Mouse (Mus musculus): ENCODE data around the gene Slc12a3.
A peak's percentile ranks its signal among the peaks of the same experiment; 100 is the strongest.
"Not testable (repeated sequence)": the region's sequence is repeated elsewhere in the genome, so short reads cannot be mapped to it uniquely, and the experiment has no call there.

The Slc12a3 gene

GRCm38 (mm10) chr8:94376580-94376979, 47.6 kb downstream of the Slc12a3 start:
- no peak for DNase-seq

- DNase-seq: no peak
These were observed 48.0 kb downstream of the Slc12a3 start for GRCm38 (mm10) chr8:94377031-94377430.

GRCm38 (mm10) chr8:94377714-94378205, 48.8 kb downstream of the Slc12a3 start:
- DNase-seq: no peak

DNA sequence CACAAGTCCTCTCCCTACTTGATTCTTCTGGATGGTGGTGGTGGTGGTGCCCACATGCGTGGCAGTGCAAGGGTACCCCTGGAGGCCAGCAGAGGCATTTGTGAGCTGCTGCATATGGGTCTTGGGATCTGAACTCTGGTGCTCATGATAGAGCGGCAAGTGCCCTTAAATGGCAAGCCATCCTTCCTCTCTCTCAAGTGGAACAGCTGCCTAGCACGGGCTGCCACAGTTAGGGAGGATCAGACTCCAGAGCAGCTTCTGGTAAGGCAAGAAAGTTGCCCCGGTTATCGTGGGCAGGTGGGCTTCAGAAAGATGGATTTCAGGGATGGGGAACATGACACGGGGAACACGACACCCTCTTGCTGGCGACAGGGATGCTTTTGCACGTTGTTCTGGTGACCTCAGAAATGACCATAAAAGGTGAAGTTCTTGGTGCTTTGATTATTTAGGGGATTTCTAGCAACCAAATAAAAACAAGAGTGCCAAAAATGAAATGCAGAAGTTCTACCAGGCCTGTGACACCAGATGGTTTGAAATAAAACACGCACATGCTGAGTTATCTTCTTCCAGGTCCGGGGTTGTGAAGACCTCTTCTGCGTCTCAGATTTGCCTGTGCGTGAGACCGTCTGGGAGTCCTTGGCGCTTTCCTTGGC, 49.9 kb downstream of the Slc12a3 start:
- DNase-seq: no peak

DNA sequence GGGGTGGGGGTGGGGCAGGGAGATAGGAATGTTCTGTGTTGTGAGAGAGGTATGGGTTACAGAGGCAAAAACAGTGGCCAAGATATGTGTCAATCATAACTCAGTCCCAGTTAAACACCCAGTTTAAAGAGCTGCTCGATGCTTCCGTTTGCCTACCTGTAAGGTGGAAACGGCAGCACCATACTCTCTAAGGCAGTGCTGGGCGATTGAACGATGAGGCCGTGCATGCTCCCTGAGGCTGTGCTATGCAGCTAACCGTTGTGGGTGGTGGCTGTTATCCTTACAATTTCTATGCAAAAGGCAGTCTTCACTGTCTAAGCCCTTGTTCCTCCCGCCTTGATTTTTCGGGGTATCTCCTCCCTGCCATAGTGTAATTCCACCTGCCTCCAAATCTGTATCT, 50.7 kb downstream of the Slc12a3 start:
- no peak for DNase-seq

- DNase-seq: no peak
These were observed 55.2 kb downstream of the Slc12a3 start for GRCm38 (mm10) chr8:94384166-94384565.

DNA sequence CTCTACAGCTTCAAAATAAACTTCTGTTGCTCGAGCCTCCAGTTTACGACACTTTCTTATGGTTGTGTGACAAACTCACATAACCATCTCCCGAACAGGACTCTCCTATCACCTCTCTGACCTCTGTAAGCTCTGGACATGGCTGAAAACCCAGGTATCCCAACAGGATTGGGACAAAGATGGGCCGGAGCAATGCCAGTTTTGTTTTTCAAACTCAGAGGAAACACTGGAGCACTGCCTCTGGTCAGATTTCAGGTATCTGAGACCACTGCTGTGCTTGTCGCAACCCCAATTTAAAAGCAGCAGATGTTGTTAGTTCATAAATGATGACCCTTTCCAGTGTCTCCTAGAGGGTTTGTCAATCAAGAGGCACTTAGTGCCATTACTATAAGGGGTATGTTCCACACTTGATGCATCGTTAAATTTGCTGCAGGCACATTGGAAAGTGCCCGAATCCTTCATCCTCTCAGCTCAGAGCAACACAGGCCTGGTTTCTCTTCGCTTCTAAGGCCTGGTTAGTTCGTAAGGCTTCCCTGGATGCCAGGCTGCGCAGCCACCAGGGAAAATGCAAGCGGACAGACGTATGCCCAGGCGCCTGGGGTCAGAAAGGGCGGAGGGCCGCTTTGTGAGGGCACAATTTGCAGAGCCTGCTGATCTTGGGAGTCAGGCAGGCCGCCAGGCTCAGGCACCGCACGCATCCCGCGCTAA, 56.7 kb downstream of the Slc12a3 start:
- DNase-seq: peak; percentile 33

DNA sequence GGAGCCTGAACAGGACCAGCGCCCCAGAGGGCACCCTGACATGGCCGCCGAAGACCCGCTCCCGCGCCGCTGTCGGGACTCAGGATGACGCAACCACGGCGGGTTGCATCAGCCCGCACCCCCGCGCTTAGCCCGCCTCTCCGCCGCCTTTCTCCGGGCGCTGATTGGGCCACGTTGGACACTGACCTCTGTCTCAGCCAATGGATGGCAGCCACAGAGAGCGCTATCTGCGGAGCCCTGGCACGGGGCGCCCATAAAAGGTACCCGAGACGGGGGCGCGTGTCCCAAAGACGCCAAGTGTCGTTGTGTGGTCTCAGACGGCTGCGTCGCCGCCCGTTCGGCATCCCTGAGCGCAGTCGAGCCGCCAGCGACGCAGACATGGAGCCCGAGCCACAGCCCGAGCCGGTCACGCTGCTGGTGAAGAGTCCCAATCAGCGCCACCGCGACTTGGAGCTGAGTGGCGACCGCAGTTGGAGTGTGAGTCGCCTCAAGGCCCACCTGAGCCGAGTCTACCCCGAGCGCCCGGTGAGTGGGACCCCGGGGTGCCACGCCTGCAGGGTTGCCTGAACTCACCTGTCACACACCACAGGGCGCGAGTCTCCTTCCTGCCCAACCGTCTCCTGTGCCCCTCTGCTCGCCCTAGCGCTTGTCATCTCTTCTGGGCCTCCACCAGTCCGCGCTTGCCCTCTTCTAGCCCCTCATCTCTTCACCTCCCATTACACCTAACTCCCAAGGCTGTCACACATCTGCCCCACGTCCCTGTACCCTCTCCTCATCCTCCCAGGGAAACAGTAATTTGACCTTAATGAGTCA, 57.4 kb downstream of the Slc12a3 start, which contains the start of gene Herpud1:
Gene Herpud1 (plus strand): TSS at position 225 of the 813 bp plus-strand sequence.
- DNase-seq: peak; percentile 98

- peak; percentile 84 for DNase-seq
These were observed 58.2 kb downstream of the Slc12a3 start for GRCm38 (mm10) chr8:94387027-94387684.

DNA sequence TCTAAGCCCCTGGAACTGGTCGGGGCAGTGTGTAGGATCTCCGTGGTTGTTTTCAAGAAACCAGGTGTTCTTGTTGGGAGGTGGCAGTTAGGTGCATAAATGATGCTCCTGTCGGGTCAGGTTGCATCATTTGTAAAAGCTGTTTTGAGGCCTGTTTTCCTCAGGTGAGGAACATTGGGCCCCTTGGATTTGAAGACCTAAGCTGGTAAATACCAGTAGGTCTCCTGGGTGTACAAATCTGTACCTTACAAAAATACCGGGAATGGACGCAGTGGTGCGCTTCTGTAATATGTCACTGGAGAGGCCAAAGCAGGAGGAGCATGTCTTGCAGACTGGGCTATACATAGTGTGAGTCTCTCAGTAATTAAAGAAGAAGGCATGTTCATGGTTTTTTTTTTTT, 58.8 kb downstream of the Slc12a3 start:
- DNase-seq: no peak

DNA sequence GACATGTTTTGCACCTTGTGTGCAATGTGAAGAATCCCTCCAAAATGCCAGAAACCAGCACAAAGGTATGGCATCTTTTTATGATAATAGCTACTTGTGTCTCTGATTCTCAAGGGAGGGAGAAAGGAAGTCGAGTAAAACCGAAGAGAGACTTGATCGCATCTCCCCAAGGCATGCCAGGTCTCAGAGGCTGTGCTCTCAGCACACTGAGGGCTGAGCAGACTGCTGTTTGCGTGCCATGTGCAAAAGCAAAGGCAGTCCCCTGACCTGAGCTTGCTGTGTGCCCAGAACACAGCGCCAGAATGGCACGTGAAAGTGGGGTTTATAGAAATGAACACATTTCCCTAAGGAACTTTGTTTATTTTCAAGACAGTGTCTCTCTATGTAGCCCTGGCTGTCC, 60.5 kb downstream of the Slc12a3 start:
- DNase-seq: no peak

GRCm38 (mm10) chr8:94390429-94390828, 61.4 kb downstream of the Slc12a3 start:
- no peak for DNase-seq

- no peak for DNase-seq
These were observed 61.9 kb downstream of the Slc12a3 start for GRCm38 (mm10) chr8:94390910-94391309.

DNA sequence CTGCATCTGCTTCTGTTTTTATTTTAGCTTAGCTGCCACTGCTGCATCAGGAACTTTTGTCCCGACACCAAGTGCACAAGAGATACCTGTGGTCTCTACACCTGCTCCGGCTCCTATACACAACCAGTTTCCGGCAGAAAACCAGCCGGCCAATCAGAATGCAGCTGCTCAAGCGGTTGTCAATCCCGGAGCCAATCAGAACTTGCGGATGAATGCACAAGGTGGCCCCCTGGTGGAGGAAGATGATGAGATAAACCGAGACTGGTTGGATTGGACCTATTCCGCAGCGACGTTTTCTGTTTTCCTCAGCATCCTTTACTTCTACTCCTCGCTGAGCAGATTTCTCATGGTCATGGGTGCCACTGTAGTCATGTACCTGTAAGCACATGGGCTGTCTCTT, 63.1 kb downstream of the Slc12a3 start:
- no peak for DNase-seq

GRCm38 (mm10) chr8:94392648-94393047, 63.6 kb downstream of the Slc12a3 start:
- no peak for DNase-seq

DNA sequence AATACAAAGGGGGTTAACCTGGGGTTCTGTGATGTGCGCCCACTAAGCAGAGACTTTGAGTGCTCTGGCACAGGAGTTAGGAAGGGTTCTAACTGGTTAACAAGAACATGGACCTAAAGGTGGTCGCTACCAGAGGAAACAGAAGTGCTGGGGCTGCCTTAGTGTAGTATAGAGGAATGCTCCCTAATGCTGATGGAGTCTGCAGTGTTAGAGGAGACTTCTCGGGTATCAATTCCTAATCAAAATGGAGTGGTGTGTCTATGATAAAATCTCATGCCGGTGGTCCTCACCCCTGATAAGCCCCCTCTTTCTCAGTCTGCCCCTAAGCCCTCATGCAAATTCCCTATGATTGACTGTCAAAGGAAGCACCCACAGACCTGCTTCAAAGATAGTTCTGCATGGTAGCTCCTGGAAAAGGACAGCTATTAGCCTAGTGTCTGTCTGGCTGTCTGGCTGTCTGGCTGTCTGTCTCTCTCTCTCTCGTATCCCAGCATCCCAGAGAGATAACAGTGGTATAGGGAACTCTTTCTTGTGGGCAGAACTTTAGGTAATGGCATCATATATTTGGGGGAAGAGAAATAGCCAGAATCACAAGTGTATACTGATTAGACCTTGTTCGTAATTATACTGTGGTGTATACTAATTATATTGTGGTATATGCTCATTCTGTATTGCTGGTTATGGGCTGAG, 67.0 kb downstream of the Slc12a3 start:
- no peak for DNase-seq

- DNase-seq: peak; percentile 40
These were observed 68.1 kb downstream of the Slc12a3 start for GRCm38 (mm10) chr8:94396964-94397657.

DNA sequence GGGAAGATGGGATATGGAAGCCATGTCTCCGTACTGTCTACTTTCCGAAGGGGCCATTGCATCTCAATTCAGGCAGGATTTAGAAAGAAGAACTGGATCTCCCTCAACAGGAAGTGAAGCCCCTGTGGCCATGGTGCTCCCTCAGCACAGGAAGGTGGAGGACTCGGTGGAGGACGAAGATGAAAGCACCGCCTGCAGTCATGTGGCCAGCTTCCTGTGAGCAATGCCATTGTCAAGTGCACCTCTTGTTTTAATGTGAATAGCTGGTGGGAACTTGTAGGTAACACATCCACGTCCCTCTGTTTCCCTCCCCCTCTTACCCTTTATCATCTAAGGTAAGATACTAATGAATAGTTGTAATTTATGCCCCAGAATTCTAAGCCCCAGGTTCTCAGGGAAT, 69.6 kb downstream of the Slc12a3 start:
- no peak for DNase-seq

DNA sequence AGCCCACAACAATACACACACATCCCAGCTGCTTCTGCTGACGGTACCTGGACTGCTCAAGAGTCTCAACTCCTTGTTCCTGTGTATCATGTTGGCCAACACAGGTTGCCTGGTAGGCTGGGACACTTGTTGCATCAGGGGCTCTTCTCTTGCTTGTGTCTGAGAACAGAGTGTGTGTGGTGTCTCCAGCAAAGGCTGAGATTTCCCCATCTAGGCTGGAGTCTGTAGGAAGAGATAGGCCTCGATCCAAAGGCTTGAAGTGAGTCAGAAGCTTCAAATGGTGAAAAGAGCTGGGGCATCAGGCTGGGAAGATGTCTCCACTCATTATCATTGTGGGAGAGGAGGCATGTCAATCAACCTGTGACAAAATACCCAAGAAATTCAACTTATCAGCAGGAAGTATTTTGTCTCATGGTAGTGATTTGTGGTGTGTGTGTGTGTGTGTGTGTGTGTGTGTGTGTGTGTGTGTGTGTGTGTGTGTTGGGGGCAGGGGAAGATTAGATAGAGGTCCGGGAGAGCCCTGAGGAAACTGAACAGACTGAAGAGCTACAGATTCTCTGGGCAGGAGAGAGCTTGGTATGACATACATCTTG, 70.5 kb downstream of the Slc12a3 start:
- DNase-seq: no peak

GRCm38 (mm10) chr8:94399957-94400356, 71.0 kb downstream of the Slc12a3 start:
- DNase-seq: not testable (repeated sequence)

- no peak for DNase-seq
These were observed 79.6 kb downstream of the Slc12a3 start for GRCm38 (mm10) chr8:94408443-94409080.
